Comparison of ENCODE assay signal across 33 mouse cellular contexts in the genomic region with DNA sequence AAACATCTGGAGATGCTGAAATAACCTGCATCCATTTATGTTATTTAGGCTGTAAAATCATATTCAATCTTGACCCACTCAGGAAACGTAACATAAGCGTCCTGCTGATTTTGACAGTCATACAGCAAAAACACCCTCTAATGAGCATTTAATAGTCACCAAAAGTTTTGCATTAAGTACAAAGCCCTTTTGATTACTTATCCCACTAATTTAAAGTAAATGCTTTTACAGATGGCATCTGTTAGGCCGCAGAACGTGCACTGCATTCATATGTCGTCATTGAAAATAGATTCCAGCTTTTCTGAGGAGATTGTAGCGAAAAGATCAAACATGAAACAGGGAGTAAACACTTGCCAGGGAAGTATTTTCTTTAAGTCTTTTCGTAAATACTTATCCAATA.
DNase-seq lines count a peak whose midpoint lies in the region; ATAC-seq lines count a peak whose summit lies in the region.
"Had no signal": no experiment of that assay in that cellular context is flagged by ENCODE, and none has a peak within 500 bp of the region (broad histone marks: within the 10 kb centered on the region; RNA-seq: fewer than 3 reads in every experiment).

No protein-coding gene starts in this region.

- no peak overlapping the region for H3K4me2 ChIP-seq in midbrain, embryonic 14.5 days (ENCODE audit: low read length)
- no peak overlapping the region for H3K4me2 ChIP-seq in midbrain, embryonic 16.5 days (ENCODE audit: low read length)
- peak overlapping the region; percentile 28; the same call in 1 of the 2 replicates for H3K4me2 ChIP-seq in embryonic facial prominence, embryonic 13.5 days
- no peak overlapping the region for H3K4me2 ChIP-seq in neural tube, embryonic 15.5 days
- H3K4me2 ChIP-seq: heart, embryonic 15.5 days; hindbrain, embryonic 12.5 days; limb, embryonic 15.5 days; liver, embryonic 13.5 days; midbrain, embryonic 12.5 days had no signal

- no peak overlapping the region for H3K4me3 ChIP-seq in midbrain, embryonic 14.5 days (replicated peaks; ENCODE audit: low read depth, low read length)
- no peak overlapping the region for H3K4me3 ChIP-seq in midbrain, embryonic 16.5 days (ENCODE audit: low read depth, low read length)
- H3K4me3 ChIP-seq in embryonic facial prominence, embryonic 13.5 days: no peak overlapping the region
- H3K4me3 ChIP-seq in neural tube, embryonic 15.5 days (replicated peaks): no peak overlapping the region
- H3K4me3 ChIP-seq: heart, embryonic 10.5 days; heart, embryonic 15.5 days; hindbrain, embryonic 12.5 days; limb, embryonic 15.5 days; liver, embryonic 13.5 days; megakaryocyte, embryonic 14.5 days; midbrain, embryonic 12.5 days had no signal

- H3K36me3 ChIP-seq in midbrain, embryonic 14.5 days (ENCODE audit: control insufficient read depth, insufficient read depth, low read length): no peaks in the 10 kb centered on the region
- no peaks in the 10 kb centered on the region for H3K36me3 ChIP-seq in midbrain, embryonic 16.5 days (ENCODE audit: control insufficient read depth, insufficient read depth, low read length)
- no peaks in the 10 kb centered on the region for H3K36me3 ChIP-seq in embryonic facial prominence, embryonic 13.5 days
- no peaks in the 10 kb centered on the region for H3K36me3 ChIP-seq in neural tube, embryonic 15.5 days
- H3K36me3 ChIP-seq: G1E; heart, embryonic 10.5 days; heart, embryonic 15.5 days; hindbrain, embryonic 12.5 days; limb, embryonic 15.5 days; liver, embryonic 13.5 days; midbrain, embryonic 12.5 days had no signal

- no peak for ATAC-seq in midbrain, embryonic 14.5 days (ENCODE audit: low FRiP score, low TSS enrichment)
- ATAC-seq in midbrain, embryonic 16.5 days: no peak
- no peak for ATAC-seq in embryonic facial prominence, embryonic 13.5 days (ENCODE audit: insufficient number of reproducible peaks, insufficient read depth, low FRiP score, low TSS enrichment, low read depth)
- ATAC-seq in neural tube, embryonic 15.5 days (ENCODE audit: low FRiP score): no peak
- ATAC-seq: intestine, postnatal 0 days; lung, postnatal 0 days had no signal

- DNase-seq in embryo, embryonic 10 days (ENCODE audit: low spot score): peak; percentile 18
- DNase-seq in embryo, embryonic 9.5 days (ENCODE audit: extremely low spot score): no peak
- peak; percentile 2 for DNase-seq in midbrain, embryonic 14.5 days
- DNase-seq in hindlimb bud, embryonic 11.5 days (ENCODE audit: extremely low spot score, low read depth, low spot score): peak; percentile 64
- DNase-seq in heart, postnatal 10 days: no peak
- DNase-seq: adrenal gland, postnatal 14 days; cerebellum, adult 18-20 months; cerebellum, postnatal 14 days; gastrocnemius, postnatal 14 days; heart, adult 11 months; heart, postnatal 36 days; kidney, adult 9 months; kidney, postnatal 14 days; layer of hippocampus, adult 9-11 months; liver, embryonic 13.5 days; lung, adult 18-20 months; lung, postnatal 4 days; right cerebral cortex, postnatal 4 days; thymus, adult 18-20 months; thymus, postnatal 25 days had no signal

- H3K4me1 ChIP-seq in midbrain, embryonic 14.5 days (ENCODE audit: control insufficient read depth, insufficient read depth, low read length): no peaks in the 10 kb centered on the region
- no peaks in the 10 kb centered on the region for H3K4me1 ChIP-seq in midbrain, embryonic 16.5 days (ENCODE audit: control insufficient read depth, insufficient read depth, low read length)
- H3K4me1 ChIP-seq in embryonic facial prominence, embryonic 13.5 days: no peaks in the 10 kb centered on the region
- no peaks in the 10 kb centered on the region for H3K4me1 ChIP-seq in neural tube, embryonic 15.5 days
- H3K4me1 ChIP-seq: heart, embryonic 10.5 days; heart, embryonic 15.5 days; hindbrain, embryonic 12.5 days; limb, embryonic 15.5 days; liver, embryonic 13.5 days; megakaryocyte, embryonic 14.5 days; midbrain, embryonic 12.5 days had no signal

- H3K9ac ChIP-seq in midbrain, embryonic 14.5 days (replicated peaks; ENCODE audit: low read length): no peak overlapping the region
- no peak overlapping the region for H3K9ac ChIP-seq in midbrain, embryonic 16.5 days (ENCODE audit: low read depth, low read length)
- H3K9ac ChIP-seq in embryonic facial prominence, embryonic 13.5 days: no peak overlapping the region
- no peak overlapping the region for H3K9ac ChIP-seq in neural tube, embryonic 15.5 days (replicated peaks)
- H3K9ac ChIP-seq: heart, embryonic 15.5 days; hindbrain, embryonic 12.5 days; limb, embryonic 15.5 days; liver, embryonic 13.5 days; midbrain, embryonic 12.5 days had no signal

- no peaks in the 10 kb centered on the region for H3K27me3 ChIP-seq in midbrain, embryonic 14.5 days (ENCODE audit: control insufficient read depth, insufficient read depth, low read length)
- no peaks in the 10 kb centered on the region for H3K27me3 ChIP-seq in midbrain, embryonic 16.5 days (ENCODE audit: control insufficient read depth, insufficient read depth, low read depth, low read length)
- 0 out of 2 replicates have a peak, but pooled peaks cover 4% of the 10 kb centered on the region for H3K27me3 ChIP-seq in embryonic facial prominence, embryonic 13.5 days
- no peaks in the 10 kb centered on the region for H3K27me3 ChIP-seq in neural tube, embryonic 15.5 days (replicated peaks)
- H3K27me3 ChIP-seq: heart, embryonic 15.5 days; hindbrain, embryonic 12.5 days; limb, embryonic 15.5 days; liver, embryonic 13.5 days; megakaryocyte, embryonic 14.5 days; midbrain, embryonic 12.5 days had no signal

- intact Hi-C loops in heart, postnatal 10 days (cut with DNase I): no loop called here

- no peaks in the 10 kb centered on the region for H3K9me3 ChIP-seq in midbrain, embryonic 14.5 days (ENCODE audit: control insufficient read depth, low read length)
- H3K9me3 ChIP-seq in midbrain, embryonic 16.5 days (replicated peaks; ENCODE audit: control insufficient read depth, low read length, poor library complexity, severe bottlenecking): no peaks in the 10 kb centered on the region
- no peaks in the 10 kb centered on the region for H3K9me3 ChIP-seq in embryonic facial prominence, embryonic 13.5 days
- H3K9me3 ChIP-seq in neural tube, embryonic 15.5 days (replicated peaks): no peaks in the 10 kb centered on the region
- H3K9me3 ChIP-seq: G1E; heart, embryonic 10.5 days; heart, embryonic 15.5 days; hindbrain, embryonic 12.5 days; limb, embryonic 15.5 days; liver, embryonic 13.5 days; megakaryocyte, embryonic 14.5 days; midbrain, embryonic 12.5 days had no signal

- WGBS in midbrain, embryonic 14.5 days: 77% methylated on average over 7 of the region's 7 CpGs
- 67% methylated on average over 7 of the region's 7 CpGs for WGBS in midbrain, embryonic 16.5 days
- WGBS in embryonic facial prominence, embryonic 13.5 days: 16% methylated on average over 7 of the region's 7 CpGs
- 71% methylated on average over 7 of the region's 7 CpGs for WGBS in neural tube, embryonic 15.5 days

- no peak overlapping the region for H3K27ac ChIP-seq in midbrain, embryonic 14.5 days (replicated peaks; ENCODE audit: low read depth, low read length)
- H3K27ac ChIP-seq in midbrain, embryonic 16.5 days (ENCODE audit: low read length): no peak overlapping the region
- H3K27ac ChIP-seq in embryonic facial prominence, embryonic 13.5 days: no peak overlapping the region
- H3K27ac ChIP-seq in neural tube, embryonic 15.5 days (replicated peaks): no peak overlapping the region
- H3K27ac ChIP-seq: heart, embryonic 10.5 days; heart, embryonic 15.5 days; hindbrain, embryonic 12.5 days; limb, embryonic 15.5 days; liver, embryonic 13.5 days; midbrain, embryonic 12.5 days; stomach, postnatal 0 days had no signal

Comparison
In these comparisons a context has a peak if more than half of its experiments do, and no peak if none do; other contexts are left out.
1. DNase-seq: peak in embryo, embryonic 10 days (single experiment), midbrain, embryonic 14.5 days (single experiment) and hindlimb bud, embryonic 11.5 days (single experiment); none in embryo, embryonic 9.5 days (single experiment) and heart, postnatal 10 days (0 of 2).